Mouse (Mus musculus) retina, embryonic 14.5 days (tissue): ENCODE measurements at regions not wholly inside any gene's neighbourhood (a gene's known extent, or its start where the extent isn't known, plus 50 kb on each side); places are given as distances from the start of the nearest gene placed in this dataset.

Experiments used
- DNase-seq: peaks from one replicate; pipeline ENCODE4 v3.0.0-alpha.2; 2015; ENCODE audit warnings: low spot score

DNA sequence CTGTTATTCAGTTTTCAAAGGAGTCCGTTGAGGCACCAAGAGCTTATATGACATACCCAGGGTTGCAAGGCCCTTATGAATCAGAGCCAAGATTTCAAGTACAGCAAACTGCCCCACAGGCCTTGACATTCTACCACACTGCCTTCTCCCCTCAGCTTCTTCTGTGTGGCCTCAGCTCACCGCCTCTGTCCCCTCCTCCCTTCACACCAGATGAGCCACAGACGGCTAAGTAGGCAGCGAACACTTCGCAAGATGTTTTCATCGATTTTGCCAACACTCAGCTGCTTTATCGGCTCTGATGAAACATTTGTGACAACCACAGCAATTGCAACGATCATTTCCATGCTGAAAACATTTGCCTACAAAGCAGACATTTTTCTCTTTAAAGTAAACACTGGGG is 556.7 kb downstream of the Insc start:
- DNase-seq: no peak

- no peak for DNase-seq
These were observed 564.9 kb downstream of the Insc start for GRCm38 (mm10) chr7:115308377-115308776.

DNA sequence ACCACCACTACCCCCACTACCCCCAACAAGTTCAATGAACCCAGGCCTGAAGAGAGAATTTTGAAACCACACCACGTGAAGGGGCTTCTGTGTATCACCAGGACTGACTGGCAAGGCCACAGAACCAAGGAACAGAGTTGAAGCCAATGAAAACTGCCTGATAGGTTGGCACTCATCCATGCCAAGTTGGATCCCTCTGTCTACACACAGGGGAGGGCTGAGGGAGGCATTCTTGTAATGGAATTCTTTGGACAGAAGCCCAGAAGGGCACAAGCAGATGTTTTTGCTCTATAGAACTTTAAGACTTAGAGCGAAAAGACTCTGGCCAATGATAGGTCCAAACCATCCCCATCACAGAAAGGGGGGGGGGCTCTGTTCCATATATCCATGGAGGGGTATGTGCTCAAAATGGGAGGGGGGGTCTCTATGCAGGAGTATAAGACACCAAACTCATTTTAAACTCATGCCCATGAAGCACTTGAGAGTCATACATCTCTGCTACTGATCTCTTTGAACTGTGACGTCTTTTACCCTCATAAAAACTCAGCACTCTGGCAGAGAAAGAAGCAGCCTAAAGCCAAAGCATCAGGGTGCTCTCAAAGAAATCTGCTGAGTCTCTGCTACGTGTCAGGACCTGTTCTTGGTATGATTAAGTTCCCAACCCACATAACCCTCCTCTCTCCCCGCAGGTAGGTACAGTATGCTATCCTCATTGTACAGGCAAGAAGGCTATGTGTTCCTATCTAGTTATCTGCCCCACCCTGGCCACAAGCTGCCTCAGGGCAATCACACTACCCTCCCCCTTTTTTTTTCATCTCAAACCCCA is 567.1 kb downstream of the Insc start:
- no peak for DNase-seq

DNA sequence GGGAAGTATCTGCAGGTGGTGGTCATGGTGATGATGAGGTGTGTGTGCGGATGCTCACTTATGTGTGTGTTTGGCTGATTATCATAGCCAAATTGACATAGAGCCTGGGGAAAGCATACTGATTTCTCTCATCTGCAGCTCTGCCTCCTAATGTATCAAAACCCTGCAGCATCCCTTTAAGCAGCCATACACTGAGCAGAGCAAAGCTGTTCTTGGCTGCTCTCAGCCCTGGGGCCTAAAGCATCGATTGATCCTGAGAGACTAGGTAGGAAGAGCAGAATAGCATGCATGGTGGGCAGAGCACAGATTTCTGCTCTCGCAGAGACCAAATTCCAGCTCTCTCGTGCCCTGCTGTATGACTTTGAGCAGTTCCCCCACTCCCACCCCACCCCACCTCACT is 576.0 kb downstream of the Insc start:
- DNase-seq: no peak

DNA sequence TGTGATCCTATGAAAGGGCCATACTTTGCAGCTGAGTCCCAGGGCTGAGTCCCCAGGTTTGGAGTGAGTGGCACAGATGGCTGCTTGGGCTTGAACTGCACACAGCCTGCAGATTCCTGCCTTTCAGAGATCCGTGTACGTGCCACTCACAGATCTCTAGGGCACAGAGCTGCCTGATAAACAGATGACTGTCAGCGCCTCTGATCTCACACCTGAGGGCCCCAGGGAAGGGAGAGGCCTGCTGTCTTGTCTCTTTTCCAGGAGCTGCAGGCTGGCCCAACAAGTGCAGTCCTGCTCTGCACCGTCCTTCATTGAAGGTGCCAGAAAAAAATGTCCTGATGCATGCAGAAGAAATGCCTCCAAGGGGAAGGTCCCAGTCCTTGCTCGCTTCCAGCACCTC is 579.5 kb downstream of the Insc start:
- no peak for DNase-seq

- no peak for DNase-seq
These were observed 584.8 kb downstream of the Insc start for GRCm38 (mm10) chr7:115328300-115328699.

DNA sequence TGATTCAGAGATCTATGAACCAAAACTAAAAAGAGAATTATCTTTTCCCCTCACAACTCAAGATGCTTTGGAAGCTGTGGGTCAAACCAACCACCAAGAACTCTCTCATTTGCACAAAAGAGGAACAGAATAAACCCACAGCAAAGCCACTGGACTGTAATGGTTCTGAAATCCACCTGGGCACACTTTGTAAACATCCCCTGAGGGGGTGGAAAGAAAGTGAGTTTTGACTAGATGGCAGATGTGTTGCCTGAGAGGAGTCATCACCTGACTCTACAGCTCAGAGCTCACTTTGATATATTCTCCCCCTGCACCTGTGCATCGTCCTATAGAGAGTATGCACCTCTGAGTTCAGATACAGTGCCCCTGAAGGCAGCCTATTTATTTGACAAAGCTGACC is 588.2 kb downstream of the Insc start:
- DNase-seq: no peak

- DNase-seq: no peak
These were observed 589.6 kb downstream of the Insc start for GRCm38 (mm10) chr7:115333046-115333577.

- DNase-seq: no peak
These were observed 591.6 kb downstream of the Insc start for GRCm38 (mm10) chr7:115335051-115335450.

- DNase-seq: no peak
These were observed 596.7 kb downstream of the Insc start for GRCm38 (mm10) chr7:115340155-115340554.

- DNase-seq: no peak
These were observed 597.5 kb downstream of the Insc start for GRCm38 (mm10) chr7:115341007-115341406.

DNA sequence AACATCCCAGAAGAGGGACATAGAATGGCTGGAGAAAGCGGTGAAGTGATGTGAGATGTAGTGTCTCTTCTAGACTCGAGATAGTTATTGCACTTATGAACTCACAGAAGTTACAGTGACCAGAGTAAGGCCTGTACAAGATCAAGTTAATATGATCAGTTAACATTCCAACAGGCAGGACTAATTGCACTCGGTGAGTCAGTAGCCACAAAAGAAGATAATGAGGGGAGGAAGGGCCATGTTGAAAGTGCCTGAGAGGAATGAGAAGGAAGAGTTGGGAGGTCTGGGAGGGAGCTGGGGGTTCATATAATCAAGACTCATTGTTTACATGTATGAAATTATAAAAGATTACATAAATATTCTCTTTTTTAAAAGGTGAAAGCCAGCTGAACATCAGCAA is 602.3 kb downstream of the Insc start:
- DNase-seq: no peak

DNA sequence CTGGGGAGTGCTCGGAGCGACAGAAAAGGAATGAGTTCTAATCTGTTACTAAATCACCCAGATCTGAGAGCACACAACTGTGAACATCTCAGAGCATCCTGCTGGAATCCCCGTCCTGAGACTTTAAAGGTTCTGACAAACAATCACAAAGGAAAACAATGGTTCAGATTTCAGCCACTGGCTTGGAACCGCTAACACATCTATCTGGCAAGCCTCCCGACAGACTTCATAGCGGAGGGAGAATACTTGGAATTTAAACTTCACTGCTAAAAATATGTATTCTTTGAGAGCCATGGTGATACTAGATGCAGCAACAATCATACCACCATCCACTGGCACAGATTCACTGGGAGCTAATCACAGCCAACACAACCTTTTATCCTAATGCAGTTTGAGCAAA is 615.2 kb downstream of the Insc start:
- DNase-seq: no peak

DNA sequence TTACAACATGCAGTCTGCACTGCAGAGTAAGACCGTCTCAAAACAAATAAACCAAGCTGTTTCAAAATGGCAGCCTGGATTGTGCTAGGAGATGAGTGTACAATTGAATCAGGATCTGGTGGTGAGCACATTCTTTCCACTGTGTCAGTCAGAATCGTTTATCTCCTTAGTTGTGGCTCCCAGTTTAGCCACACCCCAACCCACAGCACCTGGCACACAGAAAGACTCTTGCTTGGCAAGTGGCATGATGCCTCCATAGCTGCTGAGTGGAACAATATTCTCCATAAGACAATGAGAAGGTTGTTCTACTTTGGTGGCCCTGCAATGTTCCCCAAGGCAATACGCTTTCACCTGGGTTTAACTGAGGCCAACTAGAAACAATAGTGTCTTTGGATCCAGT is 616.6 kb downstream of the Insc start:
- DNase-seq: no peak

GRCm38 (mm10) chr7:115362117-115362516 is 618.6 kb downstream of the Insc start:
- DNase-seq: no peak

- peak; percentile 78 for DNase-seq
These were observed 623.4 kb downstream of the Insc start for GRCm38 (mm10) chr7:115366910-115367309.

DNA sequence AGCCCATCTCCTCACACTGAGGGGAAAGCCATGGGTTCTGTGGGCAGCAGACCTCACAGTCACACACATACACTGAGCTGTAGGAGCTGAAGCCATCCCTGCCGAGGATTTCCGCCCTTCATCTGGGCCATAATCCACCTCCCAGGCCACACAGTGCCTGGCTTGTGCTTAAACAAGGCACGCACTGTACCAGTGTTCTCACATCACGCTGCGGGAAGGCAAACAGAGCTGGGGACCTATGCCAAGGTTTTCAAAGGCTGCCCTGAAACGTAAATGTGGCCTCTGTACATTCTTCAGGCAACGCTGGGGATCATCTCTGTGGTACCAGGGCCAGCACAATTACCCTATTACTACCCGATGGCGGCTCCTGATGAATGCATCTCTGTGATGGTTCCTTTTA is 627.6 kb downstream of the Insc start:
- DNase-seq: no peak

DNA sequence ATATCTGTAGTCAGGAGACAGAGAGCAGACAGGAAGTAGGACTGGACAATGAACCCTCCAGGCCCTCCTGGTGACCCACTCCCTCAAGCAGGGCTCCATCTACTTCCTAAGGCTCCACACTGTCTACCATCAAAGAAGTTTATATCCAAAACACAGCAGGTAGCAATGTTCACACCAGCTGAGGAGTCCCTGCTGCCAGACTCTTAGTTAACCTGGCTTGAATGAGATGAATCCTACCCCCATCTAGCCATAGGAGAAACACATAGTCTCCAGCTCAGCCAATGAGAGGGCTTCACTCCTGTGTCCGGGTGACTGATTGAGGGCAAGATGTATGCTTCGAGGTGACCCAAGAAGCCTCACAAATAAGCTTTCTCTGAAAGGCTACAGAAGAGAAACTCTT is 629.4 kb downstream of the Insc start:
- no peak for DNase-seq

- no peak for DNase-seq
These were observed 630.5 kb downstream of the Insc start for GRCm38 (mm10) chr7:115373781-115374533.

GRCm38 (mm10) chr7:115376067-115376466 is 632.6 kb downstream of the Insc start:
- DNase-seq: no peak

DNA sequence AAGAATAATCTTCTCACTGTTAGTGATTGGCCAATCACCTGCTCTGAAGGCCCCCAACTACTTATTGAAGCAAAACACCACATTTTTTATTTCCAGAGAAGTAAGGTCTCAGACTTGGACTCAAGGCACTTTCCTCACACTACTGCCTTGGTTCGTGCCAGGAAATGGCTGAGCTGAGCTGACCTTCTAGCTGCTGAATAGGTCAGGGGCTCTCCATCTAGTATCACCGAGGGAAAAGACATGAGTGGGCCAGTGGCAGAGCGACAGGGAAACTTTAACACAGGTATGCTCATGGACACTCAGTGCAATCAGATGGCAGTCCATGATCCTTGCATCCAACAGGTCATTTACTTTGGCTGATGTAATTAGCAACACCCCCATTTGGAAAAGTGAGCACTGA is 635.3 kb downstream of the Insc start:
- DNase-seq: no peak

- no peak for DNase-seq
These were observed 636.1 kb downstream of the Insc start for GRCm38 (mm10) chr7:115379600-115379999.

- DNase-seq: peak; percentile 26
These were observed 637.6 kb downstream of the Insc start for GRCm38 (mm10) chr7:115380989-115381610.
